Mouse (Mus musculus): ENCODE measurements around the gene Kcnk3.

Kcnk3 gene

GRCm38 (mm10) chr5:30587681-30588300 lies at the start of gene Kcnk3:
Gene Kcnk3 (plus strand): TSS chr5:30588170.
- DNase-seq (ENCODE audit: low read depth, low spot score): peak; percentile 65

- DNase-seq (ENCODE audit: low read depth, low spot score): no peak
Observed at GRCm38 (mm10) chr5:30545698-30546097, 42.3 kb upstream of the Kcnk3 start, which contains the start of gene Cib4. Gene Cib4 (minus strand): TSS chr5:30545836.

- peak; percentile 17 for DNase-seq (ENCODE audit: low read depth, low spot score)
Observed at GRCm38 (mm10) chr5:30548681-30549080, 39.3 kb upstream of the Kcnk3 start.

- peak; percentile 10 for DNase-seq (ENCODE audit: low read depth, low spot score)
Observed at GRCm38 (mm10) chr5:30550334-30551021, 37.5 kb upstream of the Kcnk3 start.

GRCm38 (mm10) chr5:30551022-30551638 lies 36.8 kb upstream of the Kcnk3 start:
- DNase-seq (ENCODE audit: low read depth, low spot score): no peak

- DNase-seq (ENCODE audit: low read depth, low spot score): no peak
Observed at GRCm38 (mm10) chr5:30552006-30552405, 36.0 kb upstream of the Kcnk3 start.

GRCm38 (mm10) chr5:30553936-30554335 lies 34.0 kb upstream of the Kcnk3 start:
- DNase-seq (ENCODE audit: low read depth, low spot score): no peak

GRCm38 (mm10) chr5:30554981-30555380 lies 33.0 kb upstream of the Kcnk3 start:
- no peak for DNase-seq (ENCODE audit: low read depth, low spot score)

GRCm38 (mm10) chr5:30556284-30556683 lies 31.7 kb upstream of the Kcnk3 start:
- DNase-seq (ENCODE audit: low read depth, low spot score): no peak

- DNase-seq (ENCODE audit: low read depth, low spot score): no peak
Observed at GRCm38 (mm10) chr5:30559421-30559820, 28.5 kb upstream of the Kcnk3 start.

- DNase-seq (ENCODE audit: low read depth, low spot score): no peak
Observed at GRCm38 (mm10) chr5:30559986-30560493, 27.9 kb upstream of the Kcnk3 start.

- no peak for DNase-seq (ENCODE audit: low read depth, low spot score)
Observed at GRCm38 (mm10) chr5:30568479-30568878, 19.5 kb upstream of the Kcnk3 start.

GRCm38 (mm10) chr5:30571820-30572219 lies 16.1 kb upstream of the Kcnk3 start:
- no peak for DNase-seq (ENCODE audit: low read depth, low spot score)

- peak; percentile 29 for DNase-seq (ENCODE audit: low read depth, low spot score)
Observed at GRCm38 (mm10) chr5:30574367-30574766, 13.6 kb upstream of the Kcnk3 start.

GRCm38 (mm10) chr5:30576233-30576632 lies 11.7 kb upstream of the Kcnk3 start:
- no peak for DNase-seq (ENCODE audit: low read depth, low spot score)

- no peak for DNase-seq (ENCODE audit: low read depth, low spot score)
Observed at GRCm38 (mm10) chr5:30577251-30577650, 10.7 kb upstream of the Kcnk3 start.

GRCm38 (mm10) chr5:30577654-30578310 lies 10.2 kb upstream of the Kcnk3 start:
- DNase-seq (ENCODE audit: low read depth, low spot score): no peak

- DNase-seq (ENCODE audit: low read depth, low spot score): no peak
Observed at GRCm38 (mm10) chr5:30578445-30579080, 9.4 kb upstream of the Kcnk3 start.

- no peak for DNase-seq (ENCODE audit: low read depth, low spot score)
Observed at GRCm38 (mm10) chr5:30580725-30581124, 7.2 kb upstream of the Kcnk3 start.

GRCm38 (mm10) chr5:30582017-30582416 lies 6.0 kb upstream of the Kcnk3 start:
- no peak for DNase-seq (ENCODE audit: low read depth, low spot score)

- no peak for DNase-seq (ENCODE audit: low read depth, low spot score)
Observed at GRCm38 (mm10) chr5:30586616-30587015, 1.4 kb upstream of the Kcnk3 start.

- DNase-seq (ENCODE audit: low read depth, low spot score): no peak
Observed at GRCm38 (mm10) chr5:30587101-30587500, 869 bp upstream of the Kcnk3 start.
